Mouse (Mus musculus) heart, postnatal 0 days (tissue): Measurements from ENCODE around the gene Man2c1. TPM values are rescaled to one million over a fixed set of nuclear protein-coding genes. Genes with fewer than 3 reads are reported as not detected.

ENCODE experiments used
- ATAC-seq: fragments of 200-750 bp; cut with Nextera tagmentation; 2 replicates; pipeline ENCODE4 v1.8.0; 2017; ENCODE audit warnings: low read depth, moderate number of reproducible peaks, moderate library complexity; ENCODE audit not compliant: insufficient read depth
- DNase-seq: peaks from one replicate; pipeline ENCODE4 v3.0.0-alpha.2; 2016; ENCODE audit warnings: low spot score
- H3K27ac ChIP-seq: fragments of 300-500 bp; sonication (generic); 2 replicates; pipeline ENCODE4 v1.5.1; 2014; ENCODE audit warnings: low read depth, mild to moderate bottlenecking
- H3K27me3 ChIP-seq: fragments of 300-500 bp; sonication (generic); 2 replicates; pipeline ENCODE4 v1.6.1; 2014; ENCODE audit warnings: low read length, mixed read lengths; ENCODE audit not compliant: control insufficient read depth, insufficient read depth
- H3K36me3 ChIP-seq: fragments of 300-500 bp; sonication (generic); replicated peaks from 2 replicates; pipeline ENCODE4 v1.6.1; 2014; ENCODE audit warnings: low read length, mixed read lengths; ENCODE audit not compliant: control insufficient read depth, insufficient read depth
- H3K4me1 ChIP-seq: fragments of 300-500 bp; sonication (generic); 2 replicates; pipeline ENCODE4 v1.6.1; 2014; ENCODE audit warnings: antibody characterized with exemption; ENCODE audit not compliant: control insufficient read depth, insufficient read depth
- H3K4me2 ChIP-seq: fragments of 300-500 bp; sonication (generic); 2 replicates; pipeline ENCODE4 v1.6.1; 2014; ENCODE audit warnings: low read depth, mild to moderate bottlenecking, low read length, moderate library complexity
- H3K4me3 ChIP-seq: fragments of 300-500 bp; sonication (generic); 2 replicates; pipeline ENCODE4 v1.5.1; 2014; ENCODE audit warnings: low read depth, low read length
- H3K9ac ChIP-seq: fragments of 300-500 bp; sonication (generic); replicated peaks from 2 replicates; pipeline ENCODE4 v1.6.1; 2014; ENCODE audit warnings: low read depth, low read length, mixed read lengths
- H3K9me3 ChIP-seq: fragments of 300-500 bp; sonication (generic); replicated peaks from 2 replicates; pipeline ENCODE4 v1.6.1; 2016; ENCODE audit warnings: low read length; ENCODE audit not compliant: control insufficient read depth
- CTCF ChIP-seq: IDR thresholded peaks from 2 replicates; pipeline ENCODE4 v1.5.1; 2016; ENCODE audit warnings: antibody characterized with exemption, control low read depth, low read depth
- EP300 ChIP-seq: IDR thresholded peaks from 2 replicates; pipeline ENCODE4 v1.6.1; 2016; ENCODE audit warnings: antibody characterized with exemption, low read depth
- WGBS: fragments of 180-500 bp; shearing (Covaris S2); extraction: QIAGEN DNeasy Blood & Tissue Kit; methylation state at CpG from one replicate; pipeline ENCODE4 v1.1.7; 2014; 5-methylcytosine and 5-hydroxymethylcytosine counted together
- polyA plus RNA-seq: library from polyadenylated mRNA; unstranded; fragments of >200 nt; fragmentation: Nextera tagmentation; extraction: Ambion mirVana; gene quantifications from 2 replicates; pipeline ENCODE4 v1.2.1, GENCODE M21; 2015
- total RNA-seq: library from RNA; depleted of rRNA; stranded (reverse); fragments of >200 nt; gene quantifications from 2 replicates; pipeline ENCODE4 v1.2.3, GENCODE M21; 2014; ENCODE audit warnings: low replicate concordance

Man2c1 gene
- total and polyA plus RNA-seq, 2 experiments from 2014 or later = 35.6 to 138 TPM

GRCm38 (mm10) chr9:57137777-57138176 lies 7.3 kb downstream of the Man2c1 start:
- WGBS = 83% methylated on average over 9 of the region's 9 CpGs
- peaks cover 79% of the 10 kb centered on the region for H3K36me3 ChIP-seq

GRCm38 (mm10) chr9:57138507-57138906 lies 8.0 kb downstream of the Man2c1 start:
- Histone ChIP-seq H3K9me3 (no peaks in the 10 kb centered on the region), H3K4me3 (no peak overlapping the region), H3K27ac (no peak overlapping the region), H3K36me3 (peaks cover 83% of the 10 kb centered on the region), H3K4me2 (no peak overlapping the region), H3K27me3 (no peaks in the 10 kb centered on the region), H3K9ac (no peak overlapping the region), H3K4me1 (no peaks in the 10 kb centered on the region)
- ATAC-seq = no peak
- no peak for DNase-seq
- WGBS = 92% methylated on average over 6 of the region's 6 CpGs
- TF ChIP-seq EP300 (no peak), CTCF (no peak)

More at GRCm38 (mm10) chr9:57137777-57138176, 7.3 kb downstream of the Man2c1 start:
- Histone ChIP-seq H3K9me3 (no peaks in the 10 kb centered on the region), H3K4me3 (no peak overlapping the region), H3K4me2 (no peak overlapping the region), H3K4me1 (no peaks in the 10 kb centered on the region), H3K9ac (no peak overlapping the region), H3K27me3 (no peaks in the 10 kb centered on the region), H3K27ac (no peak overlapping the region)
- ATAC-seq = no peak
- no peak for DNase-seq
- TF ChIP-seq CTCF (no peak), EP300 (no peak)

- no peak for ATAC-seq
Observed at GRCm38 (mm10) chr9:57139110-57139509, 8.6 kb downstream of the Man2c1 start.

GRCm38 (mm10) chr9:57139571-57139970 lies 9.1 kb downstream of the Man2c1 start:
- WGBS = 85% methylated on average over 5 of the region's 5 CpGs
- H3K36me3 ChIP-seq = peaks cover 77% of the 10 kb centered on the region

More at GRCm38 (mm10) chr9:57139110-57139509, 8.6 kb downstream of the Man2c1 start:
- Histone ChIP-seq H3K4me1 (no peaks in the 10 kb centered on the region), H3K27ac (no peak overlapping the region), H3K9me3 (no peaks in the 10 kb centered on the region), H3K9ac (no peak overlapping the region), H3K4me3 (no peak overlapping the region), H3K4me2 (no peak overlapping the region), H3K27me3 (no peaks in the 10 kb centered on the region), H3K36me3 (peaks cover 82% of the 10 kb centered on the region)
- DNase-seq = no peak
- 83% methylated on average over 9 of the region's 9 CpGs for WGBS
- TF ChIP-seq EP300 (no peak), CTCF (no peak)

GRCm38 (mm10) chr9:57141417-57142353 lies 11.2 kb downstream of the Man2c1 start:
- no peaks in the 10 kb centered on the region for H3K4me1 ChIP-seq
- H3K4me3 ChIP-seq = no peak overlapping the region
- H3K9me3 ChIP-seq = no peaks in the 10 kb centered on the region
- H3K36me3 ChIP-seq = peaks cover 57% of the 10 kb centered on the region
- no peak overlapping the region for H3K27ac ChIP-seq
- DNase-seq = no peak
- no peak overlapping the region for H3K9ac ChIP-seq
- no peaks in the 10 kb centered on the region for H3K27me3 ChIP-seq
- no peak for TF ChIP-seq EP300
- no peak for TF ChIP-seq CTCF
- no peak overlapping the region for H3K4me2 ChIP-seq
- WGBS = 73% methylated on average over 17 of the region's 17 CpGs
- ATAC-seq = no peak

More at GRCm38 (mm10) chr9:57139571-57139970, 9.1 kb downstream of the Man2c1 start:
- Histone ChIP-seq H3K27me3 (no peaks in the 10 kb centered on the region), H3K4me2 (no peak overlapping the region), H3K4me1 (no peaks in the 10 kb centered on the region), H3K27ac (no peak overlapping the region), H3K9me3 (no peaks in the 10 kb centered on the region), H3K9ac (no peak overlapping the region), H3K4me3 (no peak overlapping the region)
- no peak for TF ChIP-seq CTCF
- no peak for ATAC-seq
- no peak for DNase-seq
